Mouse (Mus musculus) hindbrain, postnatal 0 days (tissue): ENCODE measurements at regions not wholly inside any gene's neighbourhood (a gene's known extent, or its start where the extent isn't known, plus 50 kb on each side); places are given as distances from the start of the nearest gene placed in this dataset.

Experiments used
- ATAC-seq: fragments of 200-750 bp; cut with Nextera tagmentation; 2 replicates; pipeline ENCODE4 v1.8.0; 2017; ENCODE audit warnings: mild to moderate bottlenecking, moderate TSS enrichment, moderate library complexity
- DNase-seq: peaks from one replicate; pipeline ENCODE4 v3.0.0-alpha.2; 2015; ENCODE audit warnings: low spot score
- H3K27ac ChIP-seq: fragments of 300-500 bp; sonication (generic); 2 replicates; pipeline ENCODE4 v1.5.1; 2014; ENCODE audit warnings: mild to moderate bottlenecking
- H3K27me3 ChIP-seq: fragments of 300-500 bp; sonication (generic); 2 replicates; pipeline ENCODE4 v1.6.1; 2014; ENCODE audit warnings: low read length, mixed read lengths; ENCODE audit not compliant: insufficient read depth
- H3K36me3 ChIP-seq: fragments of 300-500 bp; sonication (generic); 2 replicates; pipeline ENCODE4 v1.6.1; 2014; ENCODE audit warnings: low read length, mixed read lengths; ENCODE audit not compliant: insufficient read depth
- H3K4me1 ChIP-seq: fragments of 300-500 bp; sonication (generic); 2 replicates; pipeline ENCODE4 v1.6.1; 2014; ENCODE audit warnings: antibody characterized with exemption, low read length, mixed read lengths; ENCODE audit not compliant: insufficient read depth
- H3K4me2 ChIP-seq: fragments of 300-500 bp; sonication (generic); 2 replicates; pipeline ENCODE4 v1.6.1; 2014; ENCODE audit warnings: low read depth, mild to moderate bottlenecking, low read length, moderate library complexity, mixed read lengths
- H3K4me3 ChIP-seq: fragments of 300-500 bp; sonication (generic); 2 replicates; pipeline ENCODE4 v1.5.1; 2014; ENCODE audit warnings: low read length
- H3K9ac ChIP-seq: fragments of 300-500 bp; sonication (generic); replicated peaks from 2 replicates; pipeline ENCODE4 v1.6.1; 2014; ENCODE audit warnings: mild to moderate bottlenecking, low read length, moderate library complexity, mixed read lengths
- H3K9me3 ChIP-seq: fragments of 300-500 bp; sonication (generic); 2 replicates; pipeline ENCODE4 v1.6.1; 2016; ENCODE audit warnings: low read length, mixed read lengths
- CTCF ChIP-seq: IDR thresholded peaks from 2 replicates; pipeline ENCODE4 v1.5.1; 2016; ENCODE audit warnings: antibody characterized with exemption, control low read depth, low read depth
- WGBS: fragments of 180-500 bp; shearing (Covaris S2); extraction: QIAGEN DNeasy Blood & Tissue Kit; methylation state at CpG from one replicate; pipeline ENCODE4 v1.1.7; 2014; 5-methylcytosine and 5-hydroxymethylcytosine counted together

GRCm38 (mm10) chr17:4765723-4766122 is 228.4 kb upstream of the Arid1b start:
- ATAC-seq: no peak
- Histone ChIP-seq H3K36me3 (no peaks in the 10 kb centered on the region), H3K4me2 (no peak overlapping the region), H3K9ac (no peak overlapping the region), H3K27ac (no peak overlapping the region), H3K27me3 (no peaks in the 10 kb centered on the region), H3K4me1 (no peaks in the 10 kb centered on the region), H3K9me3 (no peaks in the 10 kb centered on the region), H3K4me3 (no peak overlapping the region)
- no peak for DNase-seq
- TF ChIP-seq CTCF: no peak
- 61% methylated on average over 5 of the region's 5 CpGs for WGBS

GRCm38 (mm10) chr17:4767947-4768522 is 226.1 kb upstream of the Arid1b start:
- no peak for TF ChIP-seq CTCF
- no peaks in the 10 kb centered on the region for H3K36me3 ChIP-seq
- 93% methylated on average over 5 of the region's 5 CpGs for WGBS
- ATAC-seq (no peak), DNase-seq (no peak)
- no peak overlapping the region for H3K4me3 ChIP-seq
- H3K27ac ChIP-seq: no peak overlapping the region
- no peaks in the 10 kb centered on the region for H3K4me1 ChIP-seq
- no peaks in the 10 kb centered on the region for H3K9me3 ChIP-seq
- no peak overlapping the region for H3K9ac ChIP-seq
- H3K4me2 ChIP-seq: no peak overlapping the region
- H3K27me3 ChIP-seq: no peaks in the 10 kb centered on the region

DNA sequence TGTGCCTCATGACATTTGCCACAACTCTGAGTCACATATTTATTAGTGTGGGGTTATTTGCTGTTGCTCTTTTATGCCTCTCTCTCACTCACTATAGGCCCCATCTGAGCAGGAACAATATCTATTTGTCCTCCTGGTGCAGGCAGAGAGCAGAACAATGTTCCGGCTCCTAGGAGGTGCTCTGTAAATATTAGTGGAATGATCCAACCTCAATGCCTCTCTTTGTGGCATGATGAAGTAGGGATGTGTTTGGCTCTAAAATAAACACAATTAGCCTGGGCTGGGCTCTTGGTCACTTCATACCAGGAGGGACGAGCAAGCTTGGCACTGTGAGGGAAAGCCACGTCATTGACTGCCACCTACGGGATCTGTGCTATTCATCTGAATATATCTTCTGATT is 224.8 kb upstream of the Arid1b start:
- H3K9ac ChIP-seq: no peak overlapping the region
- ATAC-seq: no peak
- no peak for TF ChIP-seq CTCF

GRCm38 (mm10) chr17:4770052-4770451 is 224.1 kb upstream of the Arid1b start:
- H3K27ac ChIP-seq: no peak overlapping the region
- ATAC-seq (no peak), DNase-seq (peak; percentile 46)
- H3K4me3 ChIP-seq: no peak overlapping the region
- no peaks in the 10 kb centered on the region for H3K27me3 ChIP-seq
- H3K9ac ChIP-seq: no peak overlapping the region
- no peak overlapping the region for H3K4me2 ChIP-seq
- no peaks in the 10 kb centered on the region for H3K4me1 ChIP-seq
- no peaks in the 10 kb centered on the region for H3K36me3 ChIP-seq
- TF ChIP-seq CTCF: peak; percentile 60
- H3K9me3 ChIP-seq: no peaks in the 10 kb centered on the region
- 87% methylated on average over 3 of the region's 3 CpGs for WGBS

More for the DNA sequence above, 224.8 kb upstream of the Arid1b start:
- Histone ChIP-seq H3K4me3 (no peak overlapping the region), H3K9me3 (no peaks in the 10 kb centered on the region), H3K36me3 (no peaks in the 10 kb centered on the region), H3K27me3 (no peaks in the 10 kb centered on the region), H3K4me2 (no peak overlapping the region), H3K27ac (no peak overlapping the region), H3K4me1 (no peaks in the 10 kb centered on the region)
- DNase-seq: no peak
- 62% methylated on average over 4 of the region's 4 CpGs for WGBS

- Histone ChIP-seq H3K36me3 (no peaks in the 10 kb centered on the region), H3K27ac (no peak overlapping the region), H3K27me3 (no peaks in the 10 kb centered on the region), H3K4me1 (no peaks in the 10 kb centered on the region), H3K9ac (no peak overlapping the region), H3K9me3 (no peaks in the 10 kb centered on the region), H3K4me3 (no peak overlapping the region), H3K4me2 (no peak overlapping the region)
- WGBS: 1% methylated on average over 14 of the region's 14 CpGs
- DNase-seq (peak; percentile 76), ATAC-seq (peak; percentile 63; the same call in 1 of the 2 replicates)
- TF ChIP-seq CTCF: peak; percentile 95
Observed at GRCm38 (mm10) chr17:4778161-4778560, 216.0 kb upstream of the Arid1b start.

- ATAC-seq (no peak), DNase-seq (no peak)
- Histone ChIP-seq H3K4me1 (no peaks in the 10 kb centered on the region), H3K9me3 (no peaks in the 10 kb centered on the region), H3K4me2 (no peak overlapping the region), H3K36me3 (no peaks in the 10 kb centered on the region), H3K27ac (no peak overlapping the region), H3K27me3 (no peaks in the 10 kb centered on the region), H3K4me3 (no peak overlapping the region), H3K9ac (no peak overlapping the region)
- TF ChIP-seq CTCF: no peak
- WGBS: 93% methylated on average over 10 of the region's 10 CpGs
Observed at GRCm38 (mm10) chr17:4779017-4779416, 215.1 kb upstream of the Arid1b start.

DNA sequence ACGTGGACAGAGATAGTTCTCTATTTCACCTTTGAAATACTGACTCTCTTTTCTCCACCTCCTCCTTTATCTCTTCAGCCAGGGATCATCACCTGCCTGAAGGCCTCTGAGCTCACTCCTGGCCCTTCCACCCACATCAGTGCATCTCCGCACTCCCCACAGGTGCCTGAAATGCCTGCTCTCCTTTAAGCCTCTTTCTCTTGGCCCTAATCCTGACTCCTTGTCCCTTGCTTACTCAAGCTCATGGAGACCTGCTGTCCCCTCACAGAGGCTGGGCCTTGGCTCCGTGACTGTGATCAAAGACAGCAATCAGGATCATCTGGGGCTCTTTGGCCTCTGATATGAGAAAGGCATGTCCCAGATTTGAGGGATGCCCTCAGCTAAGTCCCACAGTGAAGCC is 212.5 kb upstream of the Arid1b start:
- Histone ChIP-seq H3K36me3 (no peaks in the 10 kb centered on the region), H3K9ac (no peak overlapping the region), H3K27ac (no peak overlapping the region), H3K27me3 (no peaks in the 10 kb centered on the region), H3K4me1 (no peaks in the 10 kb centered on the region), H3K4me3 (no peak overlapping the region), H3K4me2 (no peak overlapping the region), H3K9me3 (no peaks in the 10 kb centered on the region)
- no peak for TF ChIP-seq CTCF
- no peak for ATAC-seq
- no peak for DNase-seq
- WGBS: 82% methylated on average over 3 of the region's 3 CpGs
